Mouse (Mus musculus): ENCODE measurements around the gene Wt1. TPM values are rescaled to one million over a fixed set of nuclear protein-coding genes. Genes with fewer than 3 reads are reported as not detected.

Gene Wt1
- polyA plus RNA-seq (2017; shearing (Covaris generic)): not detected

GRCm38 (mm10) chr2:105126279-105126678 is at the start of gene Wt1:
Wt1 (plus strand) TSS chr2:105126529.

DNA sequence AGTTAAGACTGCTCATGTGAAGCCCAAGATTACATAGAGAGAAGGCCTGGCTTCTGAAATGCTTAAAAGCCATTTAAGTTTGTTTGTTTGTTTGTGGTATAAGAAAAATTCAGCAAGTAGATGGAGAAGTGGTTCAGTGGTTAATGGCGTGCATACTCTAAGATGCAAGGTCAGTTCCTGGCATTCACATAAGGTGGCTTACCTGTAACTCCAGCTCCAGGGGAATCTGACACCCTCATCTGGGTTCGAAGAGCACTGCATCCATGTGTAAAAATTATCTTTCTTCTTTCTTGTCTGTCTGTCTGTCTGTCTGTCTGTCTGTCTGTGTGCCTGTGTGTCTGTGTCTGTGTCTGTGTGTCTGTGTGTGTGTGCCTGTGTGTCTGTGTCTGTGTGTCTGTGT is 34.6 kb upstream of the Wt1 start, which contains the start of gene Gm11060:
Gene Gm11060, plus strand, starts transcription at position 301 of the 400 bp plus-strand sequence.

Other genes with a start within 250 kb of the Wt1 start
- 214 TPM for gene Eif3m, start 109.4 kb upstream of the Wt1 start, polyA plus RNA-seq (2017; shearing (Covaris generic))
- gene Gm11060, start 34.5 kb upstream of the Wt1 start, polyA plus RNA-seq (2017; shearing (Covaris generic)): not detected
- 0.57 TPM for gene Them7, start 97.8 kb downstream of the Wt1 start, polyA plus RNA-seq (2017; shearing (Covaris generic))